Mouse (Mus musculus) forebrain, embryonic 12.5 days (tissue): ENCODE results near the gene Gm2832. TPM values are rescaled to one million over a fixed set of nuclear protein-coding genes. Genes with fewer than 3 reads are reported as not detected.
"Not testable (repeated sequence)": the region's sequence is repeated elsewhere in the genome, so short reads cannot be mapped to it uniquely, and the experiment has no call there.

ENCODE experiments used
- ATAC-seq: fragments of 200-750 bp; cut with Nextera tagmentation; 2 replicates; pipeline ENCODE4 v1.8.0; 2017; ENCODE audit warnings: moderate TSS enrichment; ENCODE audit not compliant: low FRiP score
- H3K27ac ChIP-seq: fragments of 300-500 bp; sonication (generic); 2 replicates; pipeline ENCODE4 v1.5.1; 2016; ENCODE audit warnings: mild to moderate bottlenecking
- H3K27me3 ChIP-seq: fragments of 300-500 bp; sonication (generic); 2 replicates; pipeline ENCODE4 v1.6.1; 2016; ENCODE audit warnings: mild to moderate bottlenecking
- H3K36me3 ChIP-seq: fragments of 300-500 bp; sonication (generic); replicated peaks from 2 replicates; pipeline ENCODE4 v1.6.1; 2016; ENCODE audit warnings: mild to moderate bottlenecking
- H3K4me1 ChIP-seq: fragments of 300-500 bp; sonication (generic); 2 replicates; pipeline ENCODE4 v1.6.1; 2016
- H3K4me2 ChIP-seq: fragments of 300-500 bp; sonication (generic); 2 replicates; pipeline ENCODE4 v1.6.1; 2016; ENCODE audit warnings: mild to moderate bottlenecking, moderate library complexity
- H3K4me3 ChIP-seq: fragments of 300-500 bp; sonication (generic); replicated peaks from 2 replicates; pipeline ENCODE4 v1.5.1; 2016; ENCODE audit warnings: mild to moderate bottlenecking
- H3K9ac ChIP-seq: fragments of 300-500 bp; sonication (generic); 2 replicates; pipeline ENCODE4 v1.6.1; 2016; ENCODE audit warnings: mild to moderate bottlenecking
- H3K9me3 ChIP-seq: fragments of 300-500 bp; sonication (generic); 2 replicates; pipeline ENCODE4 v1.6.1; 2016
- WGBS: fragments of 180-500 bp; shearing (Covaris S2); methylation state at CpG from one replicate; pipeline ENCODE4 v1.1.7; 2016; 5-methylcytosine and 5-hydroxymethylcytosine counted together
- polyA plus RNA-seq: library from polyadenylated mRNA; unstranded; fragments of >200 nt; fragmentation: Nextera tagmentation; extraction: Ambion mirVana; gene quantifications from 2 replicates; pipeline ENCODE4 v1.2.1, GENCODE M21; 2016

Gene Gm2832
- not detected in 2 replicates for polyA plus RNA-seq

DNA sequence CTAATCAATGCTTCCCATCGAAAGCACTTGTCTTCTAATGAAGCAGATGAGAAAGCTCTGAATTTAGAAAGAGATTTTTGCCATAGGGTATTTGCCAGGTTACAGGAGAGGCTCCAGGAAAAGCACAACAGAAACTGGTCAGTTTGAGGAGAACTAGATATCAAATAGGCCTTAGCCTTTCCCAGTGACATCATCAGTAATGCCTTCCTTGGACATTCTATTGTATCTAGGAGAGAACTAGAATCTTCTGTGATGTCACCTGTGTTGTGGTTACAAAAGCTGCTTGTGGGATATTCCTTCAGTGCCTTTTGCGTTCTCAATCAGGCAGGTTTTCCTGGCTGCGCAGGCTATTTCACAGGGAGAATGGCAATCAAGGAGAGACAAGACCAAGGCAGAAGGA lies at the start of gene Gm2832:
Gm2832 (plus strand) TSS at position 301 of the 400 bp plus-strand sequence.
- ATAC-seq, H3K27ac ChIP-seq, H3K4me2 ChIP-seq, H3K4me3 ChIP-seq, H3K9ac ChIP-seq, H3K36me3 ChIP-seq, H3K27me3 ChIP-seq, H3K4me1 ChIP-seq, H3K9me3 ChIP-seq: not testable (repeated sequence)
- WGBS = 87% methylated on average over 2 of the region's 3 CpGs

DNA sequence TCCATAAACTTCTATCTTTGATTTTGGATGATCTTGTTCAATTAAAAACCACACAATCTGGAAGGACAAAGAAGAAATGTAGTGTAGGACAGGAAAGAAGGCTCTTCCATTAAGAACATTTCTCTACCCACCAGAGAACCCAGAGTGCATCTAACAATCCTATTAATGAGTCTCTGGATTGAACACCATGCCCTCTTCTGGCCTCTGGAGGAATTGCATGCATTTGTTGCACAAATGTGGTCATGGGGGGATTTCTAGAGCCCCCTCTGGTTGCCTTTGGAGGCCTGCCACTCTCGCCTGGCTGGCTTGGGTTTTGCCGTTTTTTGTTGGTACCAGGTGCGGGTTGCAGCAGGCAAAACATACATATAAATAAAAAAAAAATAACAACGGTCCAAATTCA lies 15.3 kb upstream of the Gm2832 start:
- H3K27me3 ChIP-seq, H3K9ac ChIP-seq, H3K27ac ChIP-seq, ATAC-seq, H3K36me3 ChIP-seq, H3K4me2 ChIP-seq, H3K4me1 ChIP-seq, H3K4me3 ChIP-seq, H3K9me3 ChIP-seq: not testable (repeated sequence)
- WGBS = 30% methylated on average over 4 of the region's 4 CpGs

DNA sequence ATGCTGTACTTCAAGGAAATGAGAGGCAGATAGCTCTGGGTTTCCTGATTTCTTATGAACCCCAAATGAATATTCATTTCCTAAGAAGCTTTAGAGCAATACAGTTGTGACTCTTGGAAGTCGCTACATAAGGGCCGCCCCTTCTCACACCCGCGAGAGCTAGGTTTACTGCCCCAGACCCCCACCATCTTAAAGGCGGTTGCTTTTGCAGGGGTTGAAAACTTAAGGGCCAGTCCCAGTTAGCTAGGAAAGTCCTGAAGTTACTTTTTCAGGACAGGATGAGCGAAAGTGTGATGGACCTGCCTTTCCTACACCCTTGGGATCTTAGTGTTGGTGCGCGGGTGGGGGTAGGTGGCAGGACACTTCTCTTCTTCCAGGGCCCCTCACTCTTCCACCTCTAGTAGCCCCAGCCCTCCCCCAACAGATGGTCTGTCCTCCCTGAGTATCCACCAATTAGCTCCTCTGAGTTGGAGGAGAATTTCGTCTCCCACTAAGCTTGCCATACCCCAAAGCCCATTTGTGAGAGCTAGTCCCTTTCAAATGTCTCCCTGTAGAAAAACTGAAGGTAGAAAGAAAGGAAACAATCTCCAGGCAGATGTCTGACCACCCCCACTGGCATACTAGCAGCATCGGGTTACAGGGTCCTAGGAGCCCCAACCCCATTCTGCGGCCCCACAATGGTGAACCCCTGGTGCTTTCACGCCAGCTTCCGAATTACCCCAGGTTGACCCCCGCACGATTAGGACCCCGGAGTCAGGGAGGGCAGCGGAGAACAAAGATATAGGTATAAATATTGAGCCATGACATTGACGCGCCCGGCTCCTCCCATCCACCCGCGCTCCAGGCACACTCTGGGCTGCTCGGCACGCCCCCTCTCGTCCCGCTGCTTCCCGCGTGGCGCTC lies 14.5 kb upstream of the Gm2832 start:
- not testable (repeated sequence) for H3K9me3 ChIP-seq, H3K9ac ChIP-seq, H3K36me3 ChIP-seq, H3K27ac ChIP-seq, H3K27me3 ChIP-seq, H3K4me1 ChIP-seq
- WGBS = 6% methylated on average over 25 of the region's 29 CpGs
- H3K4me2 ChIP-seq = peak overlapping the region; percentile 48
- peak; percentile 89 for ATAC-seq
- peak overlapping the region; percentile 25 for H3K4me3 ChIP-seq

DNA sequence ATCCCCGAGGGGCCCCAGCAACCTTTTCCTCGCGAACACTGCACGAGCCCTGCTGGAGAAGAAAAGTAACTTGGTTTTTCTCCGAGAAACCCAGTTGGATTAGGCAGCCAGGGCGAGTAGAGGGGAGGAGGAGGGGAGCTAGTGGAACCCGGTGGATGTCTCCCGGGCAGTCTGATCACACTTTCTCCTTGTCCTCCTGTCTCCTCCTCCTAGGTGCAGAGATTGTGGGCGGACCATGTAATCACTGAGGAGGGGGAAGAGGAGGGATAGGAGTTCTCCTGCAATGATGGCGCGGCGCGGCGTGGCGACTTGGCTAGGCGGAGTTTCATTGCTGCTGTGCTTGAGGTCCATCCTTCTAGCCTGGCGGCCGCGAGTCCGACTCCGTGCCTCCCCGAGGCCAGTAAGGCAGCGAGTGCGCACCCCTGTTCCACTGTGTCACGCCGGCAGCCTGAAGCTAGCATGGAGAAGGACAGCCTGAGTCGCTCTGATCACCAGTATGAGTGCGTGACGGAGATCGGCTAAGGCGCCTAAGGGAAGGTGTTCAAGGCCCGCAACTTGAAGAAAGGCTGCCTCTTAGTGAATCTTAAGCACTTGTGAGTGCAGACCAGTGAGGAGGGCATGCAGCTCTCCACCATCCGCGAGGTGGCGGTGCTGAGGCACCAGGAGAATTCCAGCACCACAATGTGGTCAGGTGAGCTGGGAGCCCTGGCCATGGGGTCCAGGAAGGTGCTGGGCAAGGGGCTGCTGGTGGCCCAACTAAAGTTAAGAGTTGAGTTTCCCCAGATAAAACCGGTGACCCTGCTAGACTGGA lies 13.6 kb upstream of the Gm2832 start:
- H3K9ac ChIP-seq, H3K36me3 ChIP-seq, H3K27me3 ChIP-seq, H3K27ac ChIP-seq, H3K9me3 ChIP-seq, H3K4me1 ChIP-seq: not testable (repeated sequence)
- ATAC-seq = peak; percentile 89
- Histone ChIP-seq H3K4me3 (peak overlapping the region; percentile 31), H3K4me2 (peak overlapping the region; percentile 48)
- under 1% methylated on average over 27 of the region's 36 CpGs for WGBS

DNA sequence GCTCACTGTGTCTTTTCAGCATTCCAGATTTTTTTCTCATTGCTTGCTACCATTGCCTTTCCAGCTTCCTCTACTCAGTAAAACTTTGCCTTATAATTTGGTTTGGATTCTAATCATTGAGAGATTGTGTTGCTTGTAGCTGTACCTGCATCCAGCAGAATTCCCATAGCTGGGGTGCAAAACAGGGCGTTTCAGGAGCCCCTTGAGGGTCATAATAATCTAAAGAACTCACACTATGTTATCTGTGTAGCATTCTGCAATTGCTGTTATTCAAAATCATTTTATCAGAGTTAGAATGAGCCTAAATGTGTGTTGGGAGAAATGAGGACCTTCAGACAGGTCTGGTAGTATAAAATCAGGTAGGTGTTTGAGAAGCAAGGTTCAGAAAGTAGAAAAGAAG lies 7.4 kb downstream of the Gm2832 start:
- H3K36me3 ChIP-seq, H3K9me3 ChIP-seq, ATAC-seq, H3K4me3 ChIP-seq, H3K27ac ChIP-seq, H3K4me2 ChIP-seq, H3K27me3 ChIP-seq, H3K4me1 ChIP-seq, H3K9ac ChIP-seq: not testable (repeated sequence)
- WGBS = 50% methylated on average over 1 of the region's 1 CpGs

Other genes with a start within 250 kb of the Gm2832 start
- not detected in 2 replicates for gene Dydc2, start 209.6 kb upstream of the Gm2832 start, polyA plus RNA-seq
- gene Dydc1, start 205.9 kb upstream of the Gm2832 start, polyA plus RNA-seq = not detected in 2 replicates
- not detected in 2 replicates for gene Mat1a, start 173.8 kb upstream of the Gm2832 start, polyA plus RNA-seq
- not detected in 2 replicates for gene Sftpa1, start 147.0 kb upstream of the Gm2832 start, polyA plus RNA-seq
- not detected in 2 replicates for gene Mbl1, start 127.3 kb upstream of the Gm2832 start, polyA plus RNA-seq
- gene Sftpd, start 93.7 kb upstream of the Gm2832 start, polyA plus RNA-seq = not detected in 2 replicates
- not detected in 2 replicates for gene Gm5798, start 69.8 kb downstream of the Gm2832 start, polyA plus RNA-seq
- not detected in 2 replicates for gene Gm7945, start 107.6 kb downstream of the Gm2832 start, polyA plus RNA-seq
- not detected in 2 replicates for gene Gm6482, start 129.5 kb downstream of the Gm2832 start, polyA plus RNA-seq
- gene Gm7954, start 174.7 kb downstream of the Gm2832 start, polyA plus RNA-seq = not detected in 2 replicates
- not detected in 2 replicates for gene Gm3486, start 210.7 kb downstream of the Gm2832 start, polyA plus RNA-seq